Mouse (Mus musculus) layer of hippocampus, adult 2 months (tissue): ENCODE measurements around the gene Eid2. TPM values are rescaled to one million over a fixed set of nuclear protein-coding genes. Genes with fewer than 3 reads are reported as not detected.

Experiments used
- DNase-seq, 2 experiments: peaks; one replicate each; pipeline ENCODE4 v3.0.0; 2022; ENCODE audit warnings: low spot score in 2 of 2
- H3K27ac ChIP-seq: fragments of 200-600 bp; 2 replicates; pipeline ENCODE4 v1.8.1; 2022
- H3K4me3 ChIP-seq: fragments of 200-600 bp; 2 replicates; pipeline ENCODE4 v1.8.1; 2022; ENCODE audit warnings: mild to moderate bottlenecking
- CTCF ChIP-seq: fragments of 200-600 bp; conservative IDR thresholded peaks from 2 replicates; pipeline ENCODE4 v1.8.1; 2022; ENCODE audit warnings: antibody characterized with exemption, mild to moderate bottlenecking, moderate library complexity
- total RNA-seq, 2 experiments: library from RNA; stranded (reverse); gene quantifications; 2 replicates each; pipeline ENCODE4 v1.2.3; 2021

The Eid2 gene
- total RNA-seq, 2 experiments from 2014 or later, result 58.3 to 59.0 TPM

DNA sequence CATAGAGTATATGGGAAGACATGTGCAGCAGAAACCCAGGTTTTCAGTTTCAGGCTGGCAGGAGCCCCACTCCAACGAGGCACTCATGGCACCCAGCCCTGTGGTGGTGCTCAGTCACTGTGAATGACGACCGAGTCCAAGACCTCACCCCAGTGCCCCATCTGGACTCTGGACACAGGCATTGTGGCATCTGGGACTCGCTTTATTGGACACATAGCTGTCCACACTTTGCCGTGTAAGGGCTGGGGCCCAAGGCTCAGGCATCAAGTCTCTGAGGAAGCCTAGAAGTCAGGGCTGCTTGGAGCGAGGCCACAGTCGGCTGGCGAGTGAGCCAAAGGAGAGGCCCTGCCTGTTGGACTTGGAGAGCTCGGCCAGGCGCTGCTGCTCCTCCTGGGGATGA lies 38.0 kb downstream of the Eid2 start:
- no peak overlapping the region for H3K27ac ChIP-seq
- H3K4me3 ChIP-seq, result no peak overlapping the region
- TF ChIP-seq CTCF, result no peak
- no peak for DNase-seq

- no peak for TF ChIP-seq CTCF
- no peak overlapping the region for H3K27ac ChIP-seq
- no peak for DNase-seq
- no peak overlapping the region for H3K4me3 ChIP-seq
Observed at GRCm38 (mm10) chr7:28306216-28306615, 38.5 kb downstream of the Eid2 start.

DNA sequence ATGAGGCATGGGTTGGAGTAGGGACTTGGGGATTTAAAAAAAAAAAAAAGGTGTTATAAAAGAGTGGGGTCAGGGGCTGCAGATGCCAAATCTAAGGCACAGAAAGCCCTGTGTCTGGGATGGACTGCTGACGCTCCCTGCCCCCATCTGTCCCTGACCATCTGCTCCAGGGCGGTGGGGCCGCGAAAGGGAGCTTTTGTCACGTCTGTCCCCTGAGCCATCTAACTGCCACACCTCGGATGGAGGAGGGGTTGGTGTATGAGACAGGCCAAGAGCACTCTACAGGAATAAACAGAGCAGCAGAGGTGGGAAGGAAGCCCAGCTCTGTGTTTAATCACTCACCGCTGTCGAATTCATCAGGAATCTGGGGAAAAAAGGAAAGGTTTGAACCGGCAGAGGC lies 42.1 kb downstream of the Eid2 start:
- no peak for DNase-seq
- no peak overlapping the region for H3K4me3 ChIP-seq
- no peak overlapping the region for H3K27ac ChIP-seq
- TF ChIP-seq CTCF, result no peak

- peak overlapping the region; percentile 88 for H3K27ac ChIP-seq
Observed at GRCm38 (mm10) chr7:28311151-28311925, 43.7 kb downstream of the Eid2 start.

GRCm38 (mm10) chr7:28311926-28312543 lies 44.4 kb downstream of the Eid2 start, which contains the start of gene Timm50:
Gene Timm50 (minus strand): TSS chr7:28312072.
- peak within 1 kb of the TSS; percentile 89 for H3K4me3 ChIP-seq
- H3K27ac ChIP-seq, result peak within 1 kb of the TSS; percentile 88
- TF ChIP-seq CTCF, result peak; percentile 12; the same call in 1 of the 2 replicates
- peak; percentile 98 for DNase-seq

More at GRCm38 (mm10) chr7:28311151-28311925, 43.7 kb downstream of the Eid2 start:
- H3K4me3 ChIP-seq, result peak overlapping the region; percentile 89
- DNase-seq, result no peak
- TF ChIP-seq CTCF, result no peak

DNA sequence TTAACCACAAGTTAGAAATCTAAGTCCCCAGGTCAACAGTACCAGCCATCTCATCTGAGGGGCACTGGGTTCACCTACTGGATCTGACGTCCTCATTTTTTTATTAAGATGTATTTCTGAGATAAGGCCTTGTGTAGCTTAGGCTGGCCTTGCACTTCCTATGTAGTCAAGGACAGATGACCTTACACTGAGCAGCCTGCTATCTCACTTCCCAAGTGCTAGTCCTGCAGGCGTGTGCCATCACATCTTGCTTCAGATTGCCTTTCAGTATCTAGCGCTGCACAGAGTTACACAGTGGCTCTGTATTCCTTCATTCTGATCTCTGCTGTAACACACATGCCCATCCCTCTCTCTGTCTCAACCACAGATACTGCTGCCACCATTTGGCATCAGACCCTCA lies 50.4 kb downstream of the Eid2 start:
- H3K4me3 ChIP-seq, result no peak overlapping the region
- no peak for TF ChIP-seq CTCF
- no peak overlapping the region for H3K27ac ChIP-seq
- no peak for DNase-seq

DNA sequence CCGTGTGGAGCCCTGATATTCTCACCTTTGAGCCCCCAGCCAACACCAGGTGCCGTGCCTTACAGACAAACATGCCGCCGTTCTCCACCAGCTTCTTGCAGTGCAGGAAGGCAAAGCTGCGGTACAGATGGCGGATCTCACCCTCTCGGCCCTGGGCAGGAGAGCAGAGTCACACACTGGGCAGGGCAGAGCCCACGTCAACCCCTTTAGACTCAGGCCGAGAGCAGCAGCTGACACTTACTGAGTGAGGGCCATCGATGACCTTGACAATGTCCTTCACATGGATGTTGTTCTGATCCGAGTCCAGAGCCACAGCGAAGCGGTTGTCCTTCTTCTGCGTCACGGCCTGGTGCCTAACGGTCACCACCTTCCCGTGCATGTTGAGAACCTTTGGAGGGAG lies 51.0 kb downstream of the Eid2 start:
- Histone ChIP-seq H3K27ac (no peak overlapping the region), H3K4me3 (no peak overlapping the region)
- TF ChIP-seq CTCF, result no peak
- DNase-seq, result no peak

Other genes starting within 250 kb of the Eid2 start
- gene Psmc4, start 217.8 kb upstream of the Eid2 start, total RNA-seq, result 100 to 1,000 TPM; 132 to 133 TPM
- gene Fcgbp, start 196.6 kb upstream of the Eid2 start, total RNA-seq, result 1 to 10 TPM in 1 of 2 experiments, under 1 TPM in 1; 0.95 to 1.2 TPM
- gene 9530053A07Rik, start 138.4 kb upstream of the Eid2 start, total RNA-seq, result under 1 TPM in 1 of 2 experiments, not detected in 1; 0.05 TPM
- 10 to 100 TPM; 51.7 to 52.3 TPM for gene Fbl, start 98.2 kb upstream of the Eid2 start, total RNA-seq
- 10 to 100 TPM; 44.7 to 46.9 TPM for gene Dyrk1b, start 88.4 kb upstream of the Eid2 start, total RNA-seq
- gene Eid2b, start 9.9 kb downstream of the Eid2 start, total RNA-seq, result 10 to 100 TPM; 34.3 to 37.5 TPM
- under 1 TPM; 0.38 to 0.79 TPM for gene Selenov, start 23.3 kb downstream of the Eid2 start, total RNA-seq
- 1 to 10 TPM; 1.8 to 1.9 TPM for gene Dll3, start 34.4 kb downstream of the Eid2 start, total RNA-seq
- gene Timm50, start 44.2 kb downstream of the Eid2 start, total RNA-seq, result 10 to 100 TPM; 37.8 to 38.5 TPM
- 100 to 1,000 TPM; 117 to 123 TPM for gene Supt5, start 70.9 kb downstream of the Eid2 start, total RNA-seq
- gene Rps16, start 82.8 kb downstream of the Eid2 start, total RNA-seq, result 100 to 1,000 TPM; 490 to 496 TPM
- 1 to 10 TPM; 5.9 to 6.8 TPM for gene Plekhg2, start 104.7 kb downstream of the Eid2 start, total RNA-seq
- gene Zfp36, start 112.4 kb downstream of the Eid2 start, total RNA-seq, result 1 to 10 TPM; 2.0 to 3.2 TPM
- gene Med29, start 124.8 kb downstream of the Eid2 start, total RNA-seq, result 10 to 100 TPM; 17.7 to 18.7 TPM
- gene Paf1, start 125.1 kb downstream of the Eid2 start, total RNA-seq, result 10 to 100 TPM; 68.4 to 79.0 TPM
- gene Gmfg, start 169.6 kb downstream of the Eid2 start, total RNA-seq, result 1 to 10 TPM in 1 of 2 experiments, under 1 TPM in 1; 0.86 to 2.3 TPM
- 10 to 100 TPM; 69.1 to 79.8 TPM for gene Lrfn1, start 184.1 kb downstream of the Eid2 start, total RNA-seq
- gene Ifnl2, start 242.6 kb downstream of the Eid2 start, total RNA-seq, result not detected